Mouse (Mus musculus): ENCODE data around the gene Utp3.

GRCm38 (mm10) chr5:88594173-88594569, 39.9 kb downstream of the Utp3 start:
- no peak for TF ChIP-seq GATA1 (IDR thresholded peaks at IDR 0.05; ENCODE audit: borderline replicate concordance, low read length)
- no peak for TF ChIP-seq FLI1 (IDR thresholded peaks at IDR 0.05; ENCODE audit: low read length)
